Comparison of ENCODE assay signal across 8 mouse cellular contexts in the genomic region with DNA sequence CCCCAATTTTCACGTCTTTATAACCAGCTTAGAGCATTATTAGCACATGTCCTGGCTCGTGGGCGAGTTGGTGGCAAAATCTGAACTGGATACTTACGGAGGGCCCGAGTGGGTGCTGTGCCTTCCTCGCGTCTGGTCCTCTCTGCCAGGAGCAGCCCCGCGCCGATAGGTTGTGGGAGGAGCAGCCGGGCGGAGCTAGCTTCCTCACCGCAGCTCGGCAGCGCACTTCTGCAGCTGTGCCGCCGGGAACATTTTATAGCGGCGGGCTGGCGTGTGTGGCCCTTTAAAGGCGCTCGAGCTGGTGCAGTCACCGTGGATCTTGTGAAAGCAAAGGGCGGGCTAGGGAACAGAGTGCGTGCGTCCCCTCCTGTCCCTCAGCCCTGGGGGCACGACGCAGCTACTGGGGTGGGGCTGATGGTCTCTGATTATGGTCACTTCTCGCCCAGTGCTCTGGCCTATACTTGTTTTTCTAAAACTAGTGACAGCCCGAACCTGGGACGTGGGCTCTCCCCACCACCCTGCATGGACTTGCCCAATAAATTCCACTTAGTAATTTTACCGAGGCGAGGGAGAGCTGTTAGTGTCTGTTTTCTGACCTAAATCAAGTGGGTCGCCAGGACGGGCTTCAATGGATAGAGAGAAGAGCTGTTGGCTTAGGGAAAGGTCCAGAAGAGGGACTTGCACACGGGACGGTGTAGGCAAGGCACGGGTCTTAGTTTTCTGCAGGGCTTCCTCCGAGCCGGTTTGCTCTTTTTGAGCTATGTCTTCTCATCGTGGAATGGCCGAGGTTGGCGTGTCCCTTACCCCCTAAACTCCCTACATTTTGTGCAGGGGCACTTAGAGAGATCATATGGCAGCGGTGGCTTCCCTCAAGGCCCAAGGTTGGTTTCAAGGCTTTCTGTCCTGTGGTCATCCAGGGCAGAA. TPM values are rescaled to one million over a fixed set of nuclear protein-coding genes. Genes with fewer than 3 reads are reported as not detected.
DNase-seq lines count a peak whose midpoint lies in the region; ATAC-seq and TF ChIP-seq lines count a peak whose summit lies in the region.

A gene (minus strand): TSS at position 245 of the 924 bp plus-strand sequence.

- H3K9me3 ChIP-seq in E14TG2a.4 (ENCODE audit: low read length) = no peaks in the 10 kb centered on the region
- no peaks in the 10 kb centered on the region for H3K9me3 ChIP-seq in forebrain, embryonic 14.5 days (replicated peaks; ENCODE audit: control insufficient read depth, low read length)

- H3K4me2 ChIP-seq in forebrain, embryonic 14.5 days (ENCODE audit: low read length) = peak within 1 kb of the TSS; percentile 85

- no peaks in the 10 kb centered on the region for H3K36me3 ChIP-seq in E14TG2a.4 (ENCODE audit: insufficient read depth, low read length)
- no peaks in the 10 kb centered on the region for H3K36me3 ChIP-seq in forebrain, embryonic 14.5 days (ENCODE audit: control insufficient read depth, insufficient read depth, low read length)

- no peak within 1 kb of the TSS for H3K27ac ChIP-seq in brown adipose tissue, adult 24 weeks (replicated peaks; ENCODE audit: low read depth, low read length)
- no peak within 1 kb of the TSS; the same call in 1 of the 2 replicates for H3K27ac ChIP-seq in forebrain, embryonic 14.5 days (ENCODE audit: low read depth, low read length)

- peaks cover 63% of the 10 kb centered on the region for H3K27me3 ChIP-seq in E14TG2a.4 (ENCODE audit: insufficient read depth, low read length)
- peaks cover 16% of the 10 kb centered on the region for H3K27me3 ChIP-seq in forebrain, embryonic 14.5 days (replicated peaks; ENCODE audit: control insufficient read depth, insufficient read depth, low read length)

- peak within 1 kb of the TSS; percentile 73 for H3K4me3 ChIP-seq in E14TG2a.4 (replicated peaks; ENCODE audit: low read length)
- peak within 1 kb of the TSS; percentile 60 for H3K4me3 ChIP-seq in brown adipose tissue, adult 24 weeks (ENCODE audit: insufficient read depth, low read depth, low read length)
- peak within 1 kb of the TSS; percentile 45 for H3K4me3 ChIP-seq in forebrain, embryonic 14.5 days (ENCODE audit: low read depth, low read length)

- no peak for TF ChIP-seq CTCF in E14TG2a.4 (conservative IDR thresholded peaks at IDR 0.05; ENCODE audit: low read length)

- peaks cover 17% of the 10 kb centered on the region for H3K4me1 ChIP-seq in E14TG2a.4 (replicated peaks; ENCODE audit: low read depth, low read length)
- H3K4me1 ChIP-seq in brown adipose tissue, adult 24 weeks (ENCODE audit: control insufficient read depth, insufficient read depth, insufficient read length, low read length) = no peaks in the 10 kb centered on the region
- no peaks in the 10 kb centered on the region for H3K4me1 ChIP-seq in forebrain, embryonic 14.5 days (ENCODE audit: control insufficient read depth, insufficient read depth, low read length)

- DNase-seq in forebrain, embryonic 14.5 days (ENCODE audit: low spot score) = peak; percentile 88
- peak; percentile 4 for DNase-seq in heart, postnatal 25 days (ENCODE audit: low spot score)
- peak; percentile 17 to 44 for DNase-seq in layer of hippocampus, adult 18-20 months (ENCODE audit: low spot score in 2 of 2)
- peak; percentile 54 to 62 for DNase-seq in lung, adult 18-20 months
- DNase-seq in thymus, postnatal 14 days = peak; percentile 59

- intact Hi-C loops in heart, postnatal 25 days (cut with DNase I) = no loop called here

- ATAC-seq in forebrain, embryonic 14.5 days = peak; percentile 95
- peak; percentile 44; the same call in 1 of the 2 replicates for ATAC-seq in neutrophil, adult 5-6 weeks (ENCODE audit: extremely low read depth, insufficient number of reproducible peaks, low FRiP score, poor library complexity, severe bottlenecking)

- peak within 1 kb of the TSS; percentile 58 for H3K9ac ChIP-seq in forebrain, embryonic 14.5 days (ENCODE audit: low read length)

- 34% methylated on average over 44 of the region's 44 CpGs for WGBS in forebrain, embryonic 14.5 days

RNA-seq across cellular contexts. Expression of the gene that starts here (rescaled TPM):
- not detected in 2 replicates for polyA plus RNA-seq in brown adipose tissue, adult 24 weeks (2012; ENCODE audit: insufficient read depth, insufficient read length, missing spikeins)
- polyA plus RNA-seq in forebrain, embryonic 14.5 days (2014; fragmentation: Nextera tagmentation; extraction: Ambion mirVana) = 9.7 and 12.4 TPM in 2 replicates
- 1 to 10 TPM; 2.3 to 3.3 TPM for total RNA-seq in heart, postnatal 25 days (2021)
- 1 to 10 TPM; 1.5 to 1.8 TPM for total RNA-seq in layer of hippocampus, adult 18-20 months (2021)
- not detected in 2 replicates for total RNA-seq in neutrophil, adult 5-6 weeks (2017)

Comparison
In these comparisons a context has a peak if more than half of its experiments do, and no peak if none do; other contexts are left out.
1. Peak in ATAC-seq in neutrophil, adult 5-6 weeks; RNA of the gene not detected or under 1 TPM.
2. DNase-seq: peak in every context shown above with its lines; median percentile 88 in forebrain, embryonic 14.5 days; 59 in thymus, postnatal 14 days; 58 in lung, adult 18-20 months; 30 in layer of hippocampus, adult 18-20 months; 4 in heart, postnatal 25 days.